Mouse (Mus musculus): ENCODE measurements around the gene Alkbh6.

The Alkbh6 gene

DNA sequence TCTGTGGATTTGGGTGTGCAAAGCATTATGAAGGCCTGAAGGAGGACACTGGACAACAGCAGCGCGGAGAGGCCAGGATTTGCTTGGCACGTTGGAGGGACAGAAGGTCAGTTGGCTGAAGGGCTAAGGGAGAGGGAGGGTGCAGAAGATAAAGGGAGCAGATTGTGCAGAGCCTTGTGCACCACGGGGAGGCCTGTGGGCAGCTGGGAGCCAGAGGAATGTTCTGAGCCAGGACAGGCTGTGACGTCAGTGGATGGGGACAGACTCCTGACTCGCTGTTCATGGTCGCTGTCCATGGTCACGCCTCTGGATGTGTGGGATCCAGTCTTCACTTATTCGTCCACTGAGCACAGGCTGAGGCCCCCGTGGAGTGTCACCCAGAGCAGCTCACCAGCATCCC lies 13.4 kb upstream of the Alkbh6 start:
- peak; percentile 78 for DNase-seq (ENCODE audit: low spot score)

- DNase-seq (ENCODE audit: low spot score): no peak
Measured at GRCm38 (mm10) chr7:30296816-30297215, 11.7 kb upstream of the Alkbh6 start.

DNA sequence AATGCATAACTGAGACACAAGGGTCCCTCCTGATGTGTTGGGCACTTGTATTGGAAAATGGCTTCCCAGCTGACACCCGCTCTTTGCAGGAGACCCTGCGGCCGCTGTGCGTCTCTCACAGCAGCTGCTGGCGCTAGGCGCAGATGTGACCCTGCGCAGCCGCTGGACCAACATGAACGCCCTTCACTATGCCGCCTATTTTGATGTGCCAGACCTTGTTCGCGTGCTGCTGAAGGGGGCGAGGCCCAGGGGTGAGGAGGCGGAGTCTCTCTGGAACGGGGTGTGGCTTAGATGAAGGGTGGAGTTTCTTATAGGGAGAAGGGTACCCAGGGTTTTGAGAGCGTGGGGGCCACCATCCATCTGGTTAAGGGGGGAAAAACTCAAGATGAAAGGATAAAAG lies 11.3 kb upstream of the Alkbh6 start:
- DNase-seq (ENCODE audit: low spot score): no peak

- no peak for DNase-seq (ENCODE audit: low spot score)
Measured at GRCm38 (mm10) chr7:30300914-30301313, 7.6 kb upstream of the Alkbh6 start.

DNA sequence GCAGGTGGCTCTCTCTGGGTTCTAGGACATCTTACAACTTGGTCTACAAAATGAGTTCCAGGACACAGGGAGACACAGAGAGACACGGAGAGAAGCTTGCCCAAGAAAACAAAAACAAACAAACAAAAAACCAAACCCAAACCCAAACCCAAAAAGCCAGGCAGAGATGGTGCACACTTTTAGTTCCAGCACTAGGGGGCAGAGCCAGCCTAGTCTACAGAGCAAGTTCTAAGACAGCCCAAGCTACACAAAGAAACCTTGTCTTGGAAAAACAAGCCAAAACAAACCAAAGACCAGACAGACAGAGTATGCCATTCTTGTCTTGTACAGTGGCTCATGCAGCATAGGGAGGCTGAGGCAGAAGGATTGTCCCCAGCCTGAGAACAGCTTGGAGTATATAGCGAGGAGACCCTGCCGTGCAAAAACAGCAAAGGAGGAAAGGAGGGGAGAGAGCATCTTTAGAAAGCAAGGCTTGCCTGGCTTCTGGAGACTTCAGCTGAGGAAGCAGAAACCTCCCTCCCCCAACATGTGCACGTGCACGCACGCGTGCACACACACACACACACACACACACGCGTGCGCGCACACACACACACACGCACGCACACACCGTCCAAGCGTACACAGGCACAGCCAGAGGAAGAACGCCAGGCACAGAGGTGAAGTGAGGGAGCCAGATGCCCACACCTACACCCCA lies 2.3 kb upstream of the Alkbh6 start:
- no peak for DNase-seq (ENCODE audit: low spot score)

DNA sequence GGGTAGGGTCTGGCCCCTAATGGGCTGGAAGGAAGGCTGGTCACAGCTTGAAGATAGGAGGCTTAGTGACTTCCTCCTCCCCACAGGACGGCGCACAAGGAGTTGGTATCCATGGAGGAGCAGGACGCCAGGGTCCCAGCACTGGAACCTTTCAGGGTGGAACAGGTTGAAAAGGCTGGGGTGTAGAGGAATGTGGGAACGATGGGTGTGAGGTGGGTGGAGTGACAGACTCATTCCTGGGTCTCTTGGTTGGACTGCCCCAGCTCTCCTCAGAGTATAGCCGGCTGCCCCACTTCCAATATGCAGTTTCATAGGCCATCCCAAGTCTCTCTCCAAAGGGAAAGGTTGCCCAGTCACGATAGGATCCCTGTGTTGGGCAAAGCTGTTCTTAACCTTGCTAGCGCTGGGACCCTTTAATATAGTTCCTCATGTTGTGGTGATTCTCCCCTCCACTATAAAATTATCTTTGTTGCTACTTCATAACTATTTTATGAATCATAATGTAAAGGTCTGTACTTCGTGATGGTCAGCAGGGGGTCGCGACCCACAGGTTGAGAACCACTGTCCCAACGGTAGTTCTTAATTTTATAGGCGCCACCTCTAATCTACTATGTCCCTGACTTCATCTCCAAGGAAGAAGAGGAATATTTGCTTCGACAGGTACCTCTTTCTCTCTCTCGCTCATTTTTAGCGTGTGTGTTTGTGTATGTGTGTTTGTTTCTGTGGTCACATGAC lies 1.0 kb downstream of the Alkbh6 start:
- no peak for DNase-seq (ENCODE audit: low spot score)

GRCm38 (mm10) chr7:30310136-30310535 lies 1.6 kb downstream of the Alkbh6 start:
- DNase-seq (ENCODE audit: low spot score): no peak

DNA sequence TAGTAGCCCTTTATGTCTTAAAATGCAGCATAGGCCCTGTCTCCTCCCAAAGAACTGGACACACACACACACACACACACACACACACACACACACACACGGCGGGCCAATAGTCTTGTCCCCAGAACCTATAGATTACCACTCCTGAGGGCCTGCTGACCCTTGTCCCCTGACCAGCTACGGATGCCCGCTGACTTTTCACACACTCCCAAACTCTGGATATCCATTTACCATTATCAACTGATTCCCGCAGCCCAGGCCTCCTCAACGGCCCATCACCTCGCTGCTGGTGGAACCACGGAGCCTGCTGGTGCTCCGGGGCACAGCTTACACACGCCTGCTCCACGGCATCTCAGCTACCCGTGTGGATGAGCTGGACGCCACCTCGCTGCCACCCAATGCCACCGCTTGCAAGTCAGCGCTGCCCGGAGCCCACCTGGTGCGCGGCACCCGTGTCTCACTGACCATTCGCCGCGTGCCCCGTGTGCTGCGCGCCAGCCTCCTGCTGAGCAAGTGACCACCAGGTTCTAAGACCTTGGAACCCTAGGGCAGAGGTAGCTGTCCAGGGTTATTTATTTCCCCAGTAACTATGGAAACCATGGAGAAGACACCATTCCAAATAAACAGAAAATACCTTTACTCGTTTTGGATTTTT lies 5.3 kb downstream of the Alkbh6 start:
- no peak for DNase-seq (ENCODE audit: low spot score)

DNA sequence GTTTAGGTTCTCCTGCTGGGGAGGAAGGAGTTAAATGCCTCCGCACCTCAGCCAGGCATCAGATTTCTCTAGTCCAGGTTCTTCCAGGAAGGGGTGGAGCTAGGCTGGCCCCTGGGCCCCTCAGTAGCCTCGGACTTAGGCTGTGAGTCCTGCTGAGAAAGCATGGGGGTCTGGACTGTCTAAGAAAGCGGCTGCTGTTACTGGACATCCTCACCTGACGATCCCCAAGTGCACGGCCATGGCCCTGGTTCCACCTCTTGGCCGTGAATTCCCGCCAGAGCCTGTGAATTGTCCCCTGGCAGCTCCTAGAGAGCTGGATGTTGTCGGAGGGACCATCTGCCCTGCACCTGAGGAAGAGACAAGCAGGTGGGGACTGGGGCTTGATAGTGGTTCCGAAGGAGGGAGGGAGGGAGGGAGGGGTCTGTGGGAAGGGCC lies 6.2 kb downstream of the Alkbh6 start, which contains the start of gene Syne4:
Gene Syne4, plus strand, starts transcription at position 87 of the 435 bp plus-strand sequence.
- no peak for DNase-seq (ENCODE audit: low spot score)

GRCm38 (mm10) chr7:30315559-30316529 lies 7.3 kb downstream of the Alkbh6 start:
- no peak for DNase-seq (ENCODE audit: low spot score)

DNA sequence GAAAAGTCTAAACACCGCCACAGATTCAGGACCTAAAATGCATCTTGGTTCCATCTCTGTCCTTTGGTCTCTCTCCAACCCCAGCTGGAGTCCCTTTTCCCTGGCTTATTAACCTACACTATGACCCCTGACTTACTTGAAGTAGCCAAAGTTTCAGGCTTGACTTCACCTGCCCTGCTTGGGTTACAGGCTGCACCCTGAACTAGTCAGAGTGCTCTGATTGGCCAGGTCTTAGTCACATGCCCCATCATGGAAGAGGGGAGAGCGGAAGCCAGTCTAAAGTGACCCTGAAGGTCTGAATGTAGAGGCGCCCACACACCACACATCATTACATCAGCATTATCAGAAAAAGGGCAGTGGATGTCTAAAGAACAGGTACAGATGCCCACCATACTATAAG lies 9.6 kb downstream of the Alkbh6 start:
- no peak for DNase-seq (ENCODE audit: low spot score)

DNA sequence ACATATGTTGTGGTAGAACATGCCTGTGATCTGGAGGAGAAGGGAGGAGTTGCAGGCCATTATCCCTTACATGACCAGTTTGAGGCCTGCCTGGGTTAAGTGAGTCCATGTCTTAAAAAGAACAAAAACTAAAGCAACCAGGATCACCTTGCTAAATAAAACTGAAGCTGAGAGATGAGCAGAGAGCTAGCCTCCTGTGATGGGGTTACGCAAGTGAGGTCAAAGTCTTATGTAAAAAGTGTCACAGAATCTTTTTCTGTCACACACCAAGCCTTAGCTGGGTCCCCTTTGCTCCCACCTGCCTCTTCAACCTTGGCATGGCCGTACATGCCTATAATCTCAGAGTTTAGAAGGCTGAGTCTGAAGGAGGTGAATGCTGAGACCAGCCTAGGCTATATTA lies 12.4 kb downstream of the Alkbh6 start:
- no peak for DNase-seq (ENCODE audit: low spot score)

GRCm38 (mm10) chr7:30321539-30322284 lies 13.2 kb downstream of the Alkbh6 start, which contains the start of gene E130208F15Rik:
TSS of gene E130208F15Rik (plus strand) at chr7:30321740.
- DNase-seq (ENCODE audit: low spot score): peak; percentile 71

DNA sequence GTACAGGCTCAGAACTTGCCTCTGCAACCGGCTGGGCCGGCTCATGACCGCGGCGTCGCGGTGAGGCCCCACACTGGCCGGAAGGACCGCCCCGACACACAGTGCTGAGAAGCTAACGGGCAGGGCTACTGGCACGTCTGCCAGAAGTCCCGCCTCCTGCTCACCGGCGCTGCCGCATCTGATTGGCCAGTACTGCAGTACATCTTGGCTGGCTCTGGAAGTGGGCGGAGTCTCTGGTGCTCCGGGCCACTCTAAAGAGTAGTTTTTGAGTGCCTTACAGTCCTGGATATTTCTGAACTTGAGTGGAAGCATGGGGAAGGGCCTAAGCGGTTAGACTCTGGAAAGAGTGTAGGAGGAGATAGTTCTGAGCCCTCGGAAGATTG lies 13.8 kb downstream of the Alkbh6 start:
- DNase-seq (ENCODE audit: low spot score): peak; percentile 98

DNA sequence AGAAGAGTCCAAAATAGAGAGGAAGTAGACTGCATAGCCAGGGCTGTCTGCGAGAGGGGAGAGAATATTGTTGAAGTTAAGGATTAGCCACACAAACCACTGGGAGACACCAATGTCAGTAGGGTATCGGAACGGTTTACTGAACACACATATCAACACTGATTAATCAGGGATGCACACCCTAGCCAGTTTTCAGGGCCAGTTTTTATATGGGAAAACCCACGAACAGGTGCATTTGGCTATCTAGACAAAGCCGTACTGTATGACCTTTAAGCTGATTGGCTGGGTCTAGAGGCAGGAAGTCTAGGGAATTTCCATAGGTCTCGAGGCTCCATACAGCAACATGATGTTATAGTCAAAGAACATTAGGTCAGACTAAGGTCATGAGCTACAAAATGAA lies 14.3 kb downstream of the Alkbh6 start:
- no peak for DNase-seq (ENCODE audit: low spot score)

DNA sequence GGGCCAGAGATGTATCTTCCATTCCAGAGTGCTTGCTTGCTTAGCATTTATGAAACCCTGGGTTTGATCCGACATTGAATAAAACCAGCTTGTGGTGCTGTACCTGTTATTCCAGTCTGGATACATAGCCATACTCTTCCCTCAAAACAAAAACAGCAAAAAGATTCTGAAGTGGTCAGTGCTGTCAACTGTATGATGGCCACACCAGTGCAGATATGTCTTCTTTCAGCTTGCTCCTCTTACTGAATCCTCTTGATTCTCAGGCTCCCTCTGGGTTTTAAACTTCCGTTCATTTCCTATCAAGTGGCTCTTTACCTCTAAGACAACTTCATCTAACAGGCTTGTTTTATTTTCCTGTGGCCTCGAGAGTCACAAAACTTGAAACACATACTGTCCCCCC lies 15.3 kb downstream of the Alkbh6 start, which contains the start of gene Sdhaf1:
Gene Sdhaf1, minus strand, starts transcription at position 101 of the 400 bp plus-strand sequence.
- DNase-seq (ENCODE audit: low spot score): no peak

- DNase-seq (ENCODE audit: low spot score): no peak
Measured at GRCm38 (mm10) chr7:30324300-30324944, 15.9 kb downstream of the Alkbh6 start.

GRCm38 (mm10) chr7:30325364-30325763 lies 16.8 kb downstream of the Alkbh6 start:
- DNase-seq (ENCODE audit: low spot score): peak; percentile 72

DNA sequence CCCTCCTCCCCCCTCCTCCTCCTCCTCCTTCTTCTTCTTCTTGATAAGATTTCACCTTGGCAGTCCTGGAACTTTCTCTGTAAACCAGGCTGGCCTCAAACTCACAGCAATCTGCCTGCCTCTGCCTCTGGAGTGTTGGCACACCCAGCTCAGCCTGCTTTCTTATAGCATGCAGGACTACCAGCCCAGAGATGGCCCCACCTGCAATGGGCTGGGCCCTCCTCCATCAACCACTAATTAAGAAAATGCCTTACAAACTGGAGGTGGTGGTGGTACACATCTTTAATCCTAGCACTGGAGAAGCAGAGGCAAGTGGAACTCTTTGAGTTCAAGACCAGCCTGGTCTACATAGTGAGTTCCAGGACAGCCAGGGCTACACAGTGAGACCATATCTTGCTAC lies 17.9 kb downstream of the Alkbh6 start:
- DNase-seq (ENCODE audit: low spot score): no peak

DNA sequence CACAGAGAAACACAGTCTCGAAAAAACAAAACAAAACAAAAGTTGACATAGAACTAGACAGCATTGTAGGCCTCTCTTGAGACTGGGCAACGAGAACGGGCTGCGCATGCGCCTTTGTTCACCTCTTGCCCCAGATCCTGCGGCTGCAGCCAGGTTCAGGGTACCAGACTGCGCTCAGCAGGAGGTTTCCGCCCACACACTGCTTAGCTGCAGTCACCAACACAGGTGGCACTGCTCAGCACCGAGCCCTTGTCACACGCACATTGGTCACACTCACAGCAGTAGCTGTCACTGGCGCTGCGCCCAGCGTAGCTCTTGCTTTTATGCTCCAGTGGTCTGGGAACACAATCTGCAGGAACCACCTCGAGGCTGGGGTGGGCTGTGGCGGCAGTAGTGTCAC lies 18.6 kb downstream of the Alkbh6 start:
- DNase-seq (ENCODE audit: low spot score): no peak
